Mouse (Mus musculus): ENCODE data around the gene Cltrn.

The Cltrn gene

GRCm38 (mm10) chrX:164135304-164135818 lies 46.7 kb downstream of the Cltrn start:
- no peak for DNase-seq (ENCODE audit: low spot score in 2 of 2)

DNA sequence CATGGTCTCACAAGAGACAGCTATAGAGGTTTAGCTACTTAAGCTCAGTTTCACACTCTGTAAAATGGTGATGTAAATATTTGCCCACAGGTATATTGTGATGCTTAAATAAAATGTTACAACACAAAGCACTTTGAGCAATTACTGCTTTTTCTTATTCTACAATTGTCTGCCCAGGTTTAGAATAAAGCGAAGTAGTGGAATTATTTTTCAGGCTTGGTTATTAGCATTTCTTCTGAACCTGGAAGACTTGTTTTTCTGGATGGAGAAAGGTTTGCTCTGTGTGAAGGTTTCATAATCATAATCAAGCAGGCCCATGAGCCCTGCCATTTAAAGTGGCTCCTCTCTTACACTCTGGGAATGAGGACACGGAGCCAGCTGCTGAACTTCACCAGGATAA lies 50.4 kb downstream of the Cltrn start, which contains the start of gene Ace2:
Ace2 (plus strand) TSS at position 301 of the 400 bp plus-strand sequence.
- no peak for DNase-seq (ENCODE audit: low spot score in 2 of 2)

- peak in 1 of 2 experiments; percentile 5 for DNase-seq (ENCODE audit: low spot score in 2 of 2)
Observed at GRCm38 (mm10) chrX:164145463-164146250, 57.0 kb downstream of the Cltrn start.

- DNase-seq (ENCODE audit: low spot score in 2 of 2), result no peak
Observed at GRCm38 (mm10) chrX:164152703-164153102, 64.1 kb downstream of the Cltrn start.

DNA sequence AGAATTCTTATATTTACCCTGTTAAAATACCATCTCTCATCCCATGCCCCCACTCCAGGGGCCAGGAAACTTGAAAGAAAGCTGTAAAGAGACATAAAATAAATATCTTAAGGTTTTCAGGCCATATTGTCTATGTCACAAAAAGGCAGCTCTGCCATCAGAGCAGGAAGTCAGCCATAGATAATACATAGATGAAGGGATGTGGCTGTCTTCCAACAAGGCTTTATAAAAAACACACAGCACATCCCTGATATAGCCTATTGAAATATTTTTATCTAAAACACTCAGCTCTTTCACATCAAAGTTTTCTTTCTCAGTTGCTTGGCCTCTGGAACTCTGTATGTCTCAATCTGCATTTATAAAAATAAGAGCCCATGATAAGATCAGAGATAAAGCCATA lies 65.0 kb downstream of the Cltrn start:
- DNase-seq (ENCODE audit: low spot score in 2 of 2), result no peak

- DNase-seq (ENCODE audit: low spot score in 2 of 2), result no peak
Observed at GRCm38 (mm10) chrX:164154594-164154993, 66.0 kb downstream of the Cltrn start.

DNA sequence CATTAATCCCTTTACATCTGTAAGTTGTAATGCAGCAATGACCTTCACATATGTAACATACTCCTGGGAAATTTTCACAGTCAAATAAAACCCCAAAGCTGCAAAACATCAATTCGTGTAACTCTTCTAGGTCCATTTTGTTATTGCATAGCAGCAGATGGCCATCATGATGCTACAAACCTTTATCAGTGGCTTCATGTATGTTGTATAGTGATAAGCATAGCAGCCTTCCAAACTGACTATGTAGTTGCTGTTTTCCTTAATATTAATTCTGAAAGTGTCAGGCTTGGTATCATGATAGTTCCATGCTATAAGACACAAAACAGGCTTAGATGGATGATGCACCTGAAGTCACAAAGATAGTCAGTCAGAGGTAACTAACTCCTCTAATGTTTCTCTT lies 76.1 kb downstream of the Cltrn start:
- DNase-seq (ENCODE audit: low spot score in 2 of 2), result no peak
